Mouse (Mus musculus) liver (tissue): ENCODE data around the gene Lsmem1.

ENCODE experiments used
- DNase-seq: peaks from one replicate; pipeline ENCODE4 v3.0.0-alpha.2; 2020; ENCODE audit warnings: mixed read lengths

The Lsmem1 gene

GRCm38 (mm10) chr12:40133573-40134271 is 65.6 kb downstream of the Lsmem1 start, which contains the start of gene Scin:
Gene Scin, minus strand, starts transcription at chr12:40134228.
- peak; percentile 16 for DNase-seq

- no peak for DNase-seq
Measured at GRCm38 (mm10) chr12:40133194-40133572, 66.1 kb downstream of the Lsmem1 start.
